Mouse (Mus musculus): ENCODE data around the gene Lig1. TPM values are rescaled to one million over a fixed set of nuclear protein-coding genes. Genes with fewer than 3 reads are reported as not detected.

The Lig1 gene
- polyA plus RNA-seq, 1 experiment from 2014 or later = 52.5 TPM

GRCm38 (mm10) chr7:13290041-13290675 is 13.1 kb downstream of the Lig1 start:
- no peaks in the 10 kb centered on the region for H3K27me3 ChIP-seq
- 95% methylated on average over 1 of the region's 1 CpGs for WGBS
- H3K36me3 ChIP-seq = peaks cover 83% of the 10 kb centered on the region
- H3K4me2 ChIP-seq (replicated peaks) = no peak overlapping the region
- H3K4me3 ChIP-seq (replicated peaks) = no peak overlapping the region
- no peak overlapping the region for H3K27ac ChIP-seq
- ATAC-seq = no peak
- no peaks in the 10 kb centered on the region for H3K9me3 ChIP-seq
- no peak overlapping the region for H3K9ac ChIP-seq (replicated peaks)
- no peaks in the 10 kb centered on the region for H3K4me1 ChIP-seq (replicated peaks)

GRCm38 (mm10) chr7:13291370-13291769 is 14.3 kb downstream of the Lig1 start:
- H3K4me2 ChIP-seq (replicated peaks) = no peak overlapping the region
- no peak overlapping the region for H3K9ac ChIP-seq (replicated peaks)
- H3K27me3 ChIP-seq = no peaks in the 10 kb centered on the region
- no peaks in the 10 kb centered on the region for H3K4me1 ChIP-seq (replicated peaks)
- no peak for ATAC-seq
- H3K36me3 ChIP-seq = peaks cover 84% of the 10 kb centered on the region
- no peak overlapping the region for H3K4me3 ChIP-seq (replicated peaks)
- H3K27ac ChIP-seq = no peak overlapping the region
- no peaks in the 10 kb centered on the region for H3K9me3 ChIP-seq
- WGBS = 92% methylated on average over 2 of the region's 2 CpGs

- H3K9ac ChIP-seq (replicated peaks) = no peak overlapping the region
- peaks cover 99% of the 10 kb centered on the region for H3K36me3 ChIP-seq
- H3K27me3 ChIP-seq = no peaks in the 10 kb centered on the region
- no peak overlapping the region for H3K4me3 ChIP-seq (replicated peaks)
- H3K9me3 ChIP-seq = no peaks in the 10 kb centered on the region
- H3K4me1 ChIP-seq (replicated peaks) = no peaks in the 10 kb centered on the region
- H3K4me2 ChIP-seq (replicated peaks) = no peak overlapping the region
- H3K27ac ChIP-seq = no peak overlapping the region
- WGBS = 90% methylated on average over 11 of the region's 11 CpGs
- no peak for ATAC-seq
These were observed 17.1 kb downstream of the Lig1 start for GRCm38 (mm10) chr7:13293878-13294855.

GRCm38 (mm10) chr7:13295256-13295655 is 18.2 kb downstream of the Lig1 start:
- H3K9ac ChIP-seq (replicated peaks) = no peak overlapping the region
- no peak overlapping the region for H3K4me2 ChIP-seq (replicated peaks)
- no peaks in the 10 kb centered on the region for H3K4me1 ChIP-seq (replicated peaks)
- H3K27ac ChIP-seq = no peak overlapping the region
- H3K27me3 ChIP-seq = no peaks in the 10 kb centered on the region
- no peak overlapping the region for H3K4me3 ChIP-seq (replicated peaks)
- H3K9me3 ChIP-seq = no peaks in the 10 kb centered on the region
- no peak for ATAC-seq
- 90% methylated on average over 7 of the region's 7 CpGs for WGBS
- H3K36me3 ChIP-seq = peaks cover 99% of the 10 kb centered on the region

GRCm38 (mm10) chr7:13297636-13298035 is 20.6 kb downstream of the Lig1 start:
- Histone ChIP-seq H3K36me3 (peaks cover 99% of the 10 kb centered on the region), H3K9me3 (no peaks in the 10 kb centered on the region), H3K9ac (replicated peaks) (no peak overlapping the region), H3K4me1 (replicated peaks) (no peaks in the 10 kb centered on the region), H3K4me3 (replicated peaks) (no peak overlapping the region), H3K27ac (no peak overlapping the region), H3K4me2 (replicated peaks) (no peak overlapping the region), H3K27me3 (no peaks in the 10 kb centered on the region)
- no peak for ATAC-seq
- WGBS = 89% methylated on average over 1 of the region's 1 CpGs

GRCm38 (mm10) chr7:13298821-13299220 is 21.7 kb downstream of the Lig1 start:
- Histone ChIP-seq H3K4me3 (replicated peaks) (no peak overlapping the region), H3K9ac (replicated peaks) (no peak overlapping the region), H3K9me3 (no peaks in the 10 kb centered on the region), H3K4me1 (replicated peaks) (no peaks in the 10 kb centered on the region), H3K27me3 (no peaks in the 10 kb centered on the region), H3K36me3 (peaks cover 100% of the 10 kb centered on the region), H3K4me2 (replicated peaks) (no peak overlapping the region), H3K27ac (no peak overlapping the region)
- no peak for ATAC-seq
- WGBS = 94% methylated on average over 5 of the region's 5 CpGs

- Histone ChIP-seq H3K36me3 (peaks cover 95% of the 10 kb centered on the region), H3K9me3 (no peaks in the 10 kb centered on the region), H3K4me2 (replicated peaks) (no peak overlapping the region), H3K4me1 (replicated peaks) (no peaks in the 10 kb centered on the region), H3K27ac (no peak overlapping the region), H3K27me3 (no peaks in the 10 kb centered on the region), H3K9ac (replicated peaks) (no peak overlapping the region), H3K4me3 (replicated peaks) (no peak overlapping the region)
- 97% methylated on average over 1 of the region's 1 CpGs for WGBS
- no peak for ATAC-seq
These were observed 24.6 kb downstream of the Lig1 start for GRCm38 (mm10) chr7:13301643-13302042.

GRCm38 (mm10) chr7:13302780-13303179 is 25.7 kb downstream of the Lig1 start:
- H3K4me1 ChIP-seq (replicated peaks) = no peaks in the 10 kb centered on the region
- no peak overlapping the region for H3K9ac ChIP-seq (replicated peaks)
- no peak overlapping the region for H3K4me2 ChIP-seq (replicated peaks)
- H3K27me3 ChIP-seq = no peaks in the 10 kb centered on the region
- peaks cover 94% of the 10 kb centered on the region for H3K36me3 ChIP-seq
- WGBS = 92% methylated on average over 2 of the region's 2 CpGs
- H3K4me3 ChIP-seq (replicated peaks) = no peak overlapping the region
- H3K27ac ChIP-seq = no peak overlapping the region
- no peak for ATAC-seq
- H3K9me3 ChIP-seq = no peaks in the 10 kb centered on the region

- no peak for ATAC-seq
- Histone ChIP-seq H3K9ac (replicated peaks) (no peak overlapping the region), H3K36me3 (peaks cover 94% of the 10 kb centered on the region), H3K4me2 (replicated peaks) (no peak overlapping the region), H3K27ac (no peak overlapping the region), H3K27me3 (no peaks in the 10 kb centered on the region), H3K4me3 (replicated peaks) (no peak overlapping the region), H3K4me1 (replicated peaks) (no peaks in the 10 kb centered on the region), H3K9me3 (no peaks in the 10 kb centered on the region)
These were observed 26.3 kb downstream of the Lig1 start for GRCm38 (mm10) chr7:13303372-13303771.

GRCm38 (mm10) chr7:13309407-13309806 is 32.3 kb downstream of the Lig1 start:
- peaks cover 88% of the 10 kb centered on the region for H3K36me3 ChIP-seq

GRCm38 (mm10) chr7:13310493-13311199 is 33.6 kb downstream of the Lig1 start:
- H3K36me3 ChIP-seq = peaks cover 81% of the 10 kb centered on the region
- no peak for ATAC-seq
- 92% methylated on average over 6 of the region's 6 CpGs for WGBS

More at GRCm38 (mm10) chr7:13309407-13309806, 32.3 kb downstream of the Lig1 start:
- Histone ChIP-seq H3K9ac (replicated peaks) (no peak overlapping the region), H3K4me1 (replicated peaks) (no peaks in the 10 kb centered on the region), H3K27ac (no peak overlapping the region), H3K4me2 (replicated peaks) (no peak overlapping the region), H3K9me3 (no peaks in the 10 kb centered on the region), H3K4me3 (replicated peaks) (no peak overlapping the region), H3K27me3 (no peaks in the 10 kb centered on the region)
- no peak for ATAC-seq
- WGBS = 99% methylated on average over 2 of the region's 2 CpGs

GRCm38 (mm10) chr7:13311401-13311800 is 34.3 kb downstream of the Lig1 start:
- Histone ChIP-seq H3K4me3 (replicated peaks) (no peak overlapping the region), H3K9me3 (no peaks in the 10 kb centered on the region), H3K4me2 (replicated peaks) (no peak overlapping the region), H3K27ac (no peak overlapping the region), H3K4me1 (replicated peaks) (no peaks in the 10 kb centered on the region), H3K36me3 (peaks cover 73% of the 10 kb centered on the region), H3K27me3 (no peaks in the 10 kb centered on the region), H3K9ac (replicated peaks) (no peak overlapping the region)
- 97% methylated on average over 4 of the region's 4 CpGs for WGBS
- ATAC-seq = no peak

More at GRCm38 (mm10) chr7:13310493-13311199, 33.6 kb downstream of the Lig1 start:
- Histone ChIP-seq H3K27me3 (no peaks in the 10 kb centered on the region), H3K27ac (no peak overlapping the region), H3K9ac (replicated peaks) (no peak overlapping the region), H3K4me1 (replicated peaks) (no peaks in the 10 kb centered on the region), H3K4me3 (replicated peaks) (no peak overlapping the region), H3K4me2 (replicated peaks) (no peak overlapping the region), H3K9me3 (no peaks in the 10 kb centered on the region)

All from midbrain, embryonic 13.5 days (tissue).